Comparison of ENCODE assay signal across 9 mouse cellular contexts in genomic region chr6:83161442-83161841, GRCm38 (mm10). TPM values are rescaled to one million over a fixed set of nuclear protein-coding genes. Genes with fewer than 3 reads are reported as not detected.
DNase-seq lines count a peak whose midpoint lies in the region; ATAC-seq lines count a peak whose summit lies in the region.
"Had no signal": no experiment of that assay in that cellular context is flagged by ENCODE, and none has a peak within 500 bp of the region (broad histone marks: within the 10 kb centered on the region; RNA-seq: fewer than 3 reads in every experiment).

No protein-coding gene starts in this region.

- no peaks in the 10 kb centered on the region for H3K9me3 ChIP-seq in kidney, embryonic 16.5 days (ENCODE audit: low read length)
- H3K9me3 ChIP-seq in embryonic facial prominence, embryonic 13.5 days, result no peaks in the 10 kb centered on the region
- no peaks in the 10 kb centered on the region for H3K9me3 ChIP-seq in intestine, embryonic 14.5 days (ENCODE audit: control insufficient read depth, low read length)

- H3K4me3 ChIP-seq in kidney, embryonic 16.5 days (ENCODE audit: low read length), result peak overlapping the region; percentile 48
- H3K4me3 ChIP-seq in embryonic facial prominence, embryonic 13.5 days, result peak overlapping the region; percentile 47
- H3K4me3 ChIP-seq in intestine, embryonic 14.5 days (ENCODE audit: low read depth, low read length), result peak overlapping the region; percentile 42
- H3K4me3 ChIP-seq: myocyte had no signal

- H3K4me2 ChIP-seq in kidney, embryonic 16.5 days (replicated peaks; ENCODE audit: low read depth, low read length), result peak overlapping the region; percentile 85
- peak overlapping the region; percentile 83 for H3K4me2 ChIP-seq in embryonic facial prominence, embryonic 13.5 days
- peak overlapping the region; percentile 83 for H3K4me2 ChIP-seq in intestine, embryonic 14.5 days (ENCODE audit: low read length)

- DNase-seq in kidney, adult 11 months, result no peak
- peak; percentile 57 for DNase-seq in intestine, embryonic 14.5 days (ENCODE audit: low spot score)
- DNase-seq in naive thymus-derived CD4-positive, alpha-beta T cell, adult 2 months (ENCODE audit: low read depth), result peak; percentile 34
- no peak for DNase-seq in Muller cell, postnatal 12 days (ENCODE audit: inconsistent ontology term)
- no peak for DNase-seq in cerebellum, adult 9-10 months
- no peak for DNase-seq in ovary, postnatal 14 days (ENCODE audit: low spot score)

- no peak overlapping the region for H3K27ac ChIP-seq in kidney, embryonic 16.5 days (ENCODE audit: low read length)
- no peak overlapping the region for H3K27ac ChIP-seq in embryonic facial prominence, embryonic 13.5 days
- no peak overlapping the region for H3K27ac ChIP-seq in intestine, embryonic 14.5 days (ENCODE audit: low read depth)

- peaks cover 24% of the 10 kb centered on the region for H3K27me3 ChIP-seq in kidney, embryonic 16.5 days (ENCODE audit: insufficient read depth, low read length)
- H3K27me3 ChIP-seq in embryonic facial prominence, embryonic 13.5 days, result peaks cover 32% of the 10 kb centered on the region
- peaks cover 27% of the 10 kb centered on the region for H3K27me3 ChIP-seq in intestine, embryonic 14.5 days (replicated peaks; ENCODE audit: control insufficient read depth, insufficient read depth, low read length)

- H3K9ac ChIP-seq in kidney, embryonic 16.5 days (replicated peaks; ENCODE audit: low read length), result peak overlapping the region; percentile 53
- peak overlapping the region; percentile 67 for H3K9ac ChIP-seq in embryonic facial prominence, embryonic 13.5 days
- H3K9ac ChIP-seq in intestine, embryonic 14.5 days (ENCODE audit: low read length), result 0 out of 2 replicates have a peak overlapping the region, but pooled peaks have one; percentile 35

- peaks cover 23% of the 10 kb centered on the region for H3K4me1 ChIP-seq in kidney, embryonic 16.5 days (ENCODE audit: insufficient read depth, low read length)
- peaks cover 24% of the 10 kb centered on the region for H3K4me1 ChIP-seq in embryonic facial prominence, embryonic 13.5 days
- peaks cover 18% of the 10 kb centered on the region for H3K4me1 ChIP-seq in intestine, embryonic 14.5 days (replicated peaks; ENCODE audit: control insufficient read depth, insufficient read depth, low read length)

- whole genome bisulfite sequencing in kidney, embryonic 16.5 days, result 7% methylated on average over 19 of the region's 19 CpGs
- WGBS in embryonic facial prominence, embryonic 13.5 days, result 5% methylated on average over 19 of the region's 19 CpGs
- 9% methylated on average over 19 of the region's 19 CpGs for WGBS in intestine, embryonic 14.5 days

- no peak for ATAC-seq in kidney, embryonic 16.5 days (ENCODE audit: low FRiP score, low TSS enrichment)
- ATAC-seq in embryonic facial prominence, embryonic 13.5 days (ENCODE audit: insufficient number of reproducible peaks, insufficient read depth, low FRiP score, low TSS enrichment, low read depth), result no peak
- ATAC-seq in intestine, embryonic 14.5 days (replicated peaks; ENCODE audit: low FRiP score, low TSS enrichment, low read depth), result no peak

- no peaks in the 10 kb centered on the region for H3K36me3 ChIP-seq in kidney, embryonic 16.5 days (ENCODE audit: insufficient read depth, low read length)
- H3K36me3 ChIP-seq in embryonic facial prominence, embryonic 13.5 days, result no peaks in the 10 kb centered on the region
- H3K36me3 ChIP-seq in intestine, embryonic 14.5 days (ENCODE audit: control insufficient read depth, insufficient read depth, low read length), result no peaks in the 10 kb centered on the region

RNA-seq across cellular contexts. Expression of gene Dctn1, which starts 4.3 kb away (rescaled TPM):
- 97.7 and 101 TPM in 2 replicates for polyA plus RNA-seq in kidney, embryonic 16.5 days (2015; fragmentation: Nextera tagmentation; extraction: Ambion mirVana)
- 87.7 and 90.0 TPM in 2 replicates for polyA plus RNA-seq in embryonic facial prominence, embryonic 13.5 days (2015; fragmentation: Nextera tagmentation; extraction: Ambion mirVana)
- polyA plus RNA-seq in intestine, embryonic 14.5 days (2014; fragmentation: Nextera tagmentation; extraction: Ambion mirVana), result 75.3 and 76.0 TPM in 2 replicates

RNA-seq across cellular contexts. Expression of gene 1700003E16Rik, which starts 5.2 kb away (rescaled TPM):
- 2.6 and 2.8 TPM in 2 replicates for polyA plus RNA-seq in kidney, embryonic 16.5 days (2015; fragmentation: Nextera tagmentation; extraction: Ambion mirVana)
- 2.0 and 2.8 TPM in 2 replicates for polyA plus RNA-seq in embryonic facial prominence, embryonic 13.5 days (2015; fragmentation: Nextera tagmentation; extraction: Ambion mirVana)
- 0.47 and 0.83 TPM in 2 replicates for polyA plus RNA-seq in intestine, embryonic 14.5 days (2014; fragmentation: Nextera tagmentation; extraction: Ambion mirVana)

RNA-seq across cellular contexts. Expression of gene Wdr54, which starts 5.2 kb away (rescaled TPM):
- 7.7 and 8.0 TPM in 2 replicates for polyA plus RNA-seq in kidney, embryonic 16.5 days (2015; fragmentation: Nextera tagmentation; extraction: Ambion mirVana)
- 7.1 and 7.9 TPM in 2 replicates for polyA plus RNA-seq in embryonic facial prominence, embryonic 13.5 days (2015; fragmentation: Nextera tagmentation; extraction: Ambion mirVana)
- 4.3 and 6.4 TPM in 2 replicates for polyA plus RNA-seq in intestine, embryonic 14.5 days (2014; fragmentation: Nextera tagmentation; extraction: Ambion mirVana)

RNA-seq across cellular contexts. Expression of gene Rtkn, which starts 26.2 kb away (rescaled TPM):
- polyA plus RNA-seq in kidney, embryonic 16.5 days (2015; fragmentation: Nextera tagmentation; extraction: Ambion mirVana), result 43.0 and 43.9 TPM in 2 replicates
- polyA plus RNA-seq in embryonic facial prominence, embryonic 13.5 days (2015; fragmentation: Nextera tagmentation; extraction: Ambion mirVana), result 46.7 and 51.8 TPM in 2 replicates
- 16.9 and 17.6 TPM in 2 replicates for polyA plus RNA-seq in intestine, embryonic 14.5 days (2014; fragmentation: Nextera tagmentation; extraction: Ambion mirVana)

RNA-seq across cellular contexts. Expression of gene Ino80b, which starts 36.2 kb away (rescaled TPM):
- polyA plus RNA-seq in kidney, embryonic 16.5 days (2015; fragmentation: Nextera tagmentation; extraction: Ambion mirVana), result 14.2 TPM in 2 replicates
- polyA plus RNA-seq in embryonic facial prominence, embryonic 13.5 days (2015; fragmentation: Nextera tagmentation; extraction: Ambion mirVana), result 13.2 and 13.9 TPM in 2 replicates
- polyA plus RNA-seq in intestine, embryonic 14.5 days (2014; fragmentation: Nextera tagmentation; extraction: Ambion mirVana), result 13.4 and 13.8 TPM in 2 replicates

Comparison
In these comparisons a context has a peak if more than half of its experiments do, and no peak if none do; other contexts are left out.
1. DNase-seq: peak in intestine, embryonic 14.5 days (single experiment) and naive thymus-derived CD4-positive, alpha-beta T cell, adult 2 months (single experiment); none in kidney, adult 11 months (single experiment), Muller cell, postnatal 12 days (single experiment), cerebellum, adult 9-10 months (single experiment) and ovary, postnatal 14 days (single experiment).
2. Peak in every context shown above with its lines, with median percentiles within 50 percentile points of each other: H3K4me2 ChIP-seq, H3K4me3 ChIP-seq and H3K9ac ChIP-seq.